Mouse (Mus musculus): ENCODE data around the gene Cmtm7.

Gene Cmtm7

GRCm38 (mm10) chr9:114781526-114782212, at the start of gene Cmtm7:
TSS of gene Cmtm7 (minus strand) at chr9:114781856.
- peak; percentile 17 for DNase-seq (ENCODE audit: low read depth)

DNA sequence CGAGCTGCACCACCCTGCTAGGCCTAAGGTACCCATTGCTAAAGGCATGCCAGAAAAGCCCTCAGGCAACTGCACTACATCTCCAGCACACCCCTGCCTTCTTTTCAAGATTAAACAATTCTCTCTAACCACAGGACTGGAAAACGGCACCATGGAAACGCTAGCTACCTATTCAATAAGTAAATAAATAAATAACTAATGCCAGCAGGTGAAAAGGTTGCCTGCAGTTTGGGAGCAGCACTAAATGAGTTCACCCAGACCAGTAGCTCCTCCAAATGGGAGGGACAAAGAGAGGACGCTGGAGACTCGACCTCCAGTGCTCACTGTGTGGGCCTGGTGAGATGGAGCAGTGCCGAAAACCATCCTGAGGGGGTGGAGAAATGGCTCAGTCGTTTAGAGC, 48.7 kb upstream of the Cmtm7 start:
- no peak for DNase-seq (ENCODE audit: low read depth)

DNA sequence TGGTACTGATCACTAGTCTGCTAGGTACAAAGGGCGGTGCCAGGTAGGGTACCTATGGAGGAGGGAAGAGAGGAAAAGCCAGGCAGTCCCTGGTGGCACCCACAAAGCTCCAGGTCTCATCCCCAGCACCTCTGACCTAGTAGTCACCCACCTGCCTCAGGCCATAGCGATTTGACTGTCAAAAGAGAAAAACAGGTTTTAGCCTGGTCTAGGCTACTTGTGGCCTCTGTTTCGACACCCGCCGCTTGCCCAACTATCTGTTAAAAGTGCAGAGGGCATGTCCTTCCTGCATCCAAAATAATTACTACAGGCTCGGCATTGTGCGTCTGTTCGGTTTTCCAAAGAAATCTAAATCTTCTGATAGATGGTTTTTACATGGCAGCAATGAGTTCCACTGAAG, 48.0 kb upstream of the Cmtm7 start:
- DNase-seq (ENCODE audit: low read depth) = no peak

DNA sequence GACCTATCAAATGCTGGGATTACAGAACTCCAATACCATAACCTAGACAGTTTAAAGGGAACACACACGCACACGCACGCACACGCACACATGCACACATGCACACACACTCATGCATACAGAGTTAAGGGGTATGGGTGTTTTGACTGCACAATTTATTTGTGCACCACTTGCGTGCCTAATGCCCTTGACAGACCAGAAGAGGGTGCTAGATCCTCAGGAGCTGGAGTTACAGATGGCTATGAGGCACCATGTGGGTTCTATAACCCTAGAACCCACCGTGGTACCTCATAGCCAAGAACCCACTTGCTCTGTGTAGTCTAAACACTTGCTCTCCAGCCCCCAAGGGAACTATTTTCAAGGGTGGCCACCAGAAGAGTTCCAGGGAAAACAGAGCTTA, 46.7 kb upstream of the Cmtm7 start:
- DNase-seq (ENCODE audit: low read depth) = no peak

- DNase-seq (ENCODE audit: low read depth) = no peak
Measured at GRCm38 (mm10) chr9:114827242-114827852, 45.7 kb upstream of the Cmtm7 start.

- no peak for DNase-seq (ENCODE audit: low read depth)
Measured at GRCm38 (mm10) chr9:114824166-114824565, 42.5 kb upstream of the Cmtm7 start.

- DNase-seq (ENCODE audit: low read depth) = no peak
Measured at GRCm38 (mm10) chr9:114821548-114822289, 40.1 kb upstream of the Cmtm7 start.

DNA sequence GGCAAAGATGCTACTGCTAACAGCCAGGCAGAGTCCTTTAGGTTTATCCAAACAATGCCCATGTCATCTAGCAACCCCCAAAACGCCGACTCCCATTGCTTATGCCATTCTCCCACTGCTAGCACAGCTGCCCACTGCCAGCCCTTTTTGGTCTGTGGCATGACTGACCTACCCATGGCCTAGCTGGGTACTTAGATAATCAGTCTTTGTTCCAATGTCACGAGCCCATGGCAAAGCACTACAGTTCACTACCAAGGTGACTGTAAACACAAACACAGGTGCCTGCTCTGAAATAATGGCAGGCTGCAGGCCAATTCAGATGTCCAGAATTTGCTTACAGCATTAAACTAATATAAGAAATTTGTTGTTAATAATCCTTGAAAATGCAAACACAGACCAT, 37.3 kb upstream of the Cmtm7 start:
- DNase-seq (ENCODE audit: low read depth) = no peak

- DNase-seq (ENCODE audit: low read depth) = no peak
Measured at GRCm38 (mm10) chr9:114817012-114817411, 35.4 kb upstream of the Cmtm7 start.

GRCm38 (mm10) chr9:114816121-114816520, 34.5 kb upstream of the Cmtm7 start:
- DNase-seq (ENCODE audit: low read depth) = no peak

- DNase-seq (ENCODE audit: low read depth) = peak; percentile 21
Measured at GRCm38 (mm10) chr9:114815315-114815714, 33.7 kb upstream of the Cmtm7 start.

GRCm38 (mm10) chr9:114812001-114812400, 30.3 kb upstream of the Cmtm7 start:
- no peak for DNase-seq (ENCODE audit: low read depth)

- no peak for DNase-seq (ENCODE audit: low read depth)
Measured at GRCm38 (mm10) chr9:114810837-114811236, 29.2 kb upstream of the Cmtm7 start.

DNA sequence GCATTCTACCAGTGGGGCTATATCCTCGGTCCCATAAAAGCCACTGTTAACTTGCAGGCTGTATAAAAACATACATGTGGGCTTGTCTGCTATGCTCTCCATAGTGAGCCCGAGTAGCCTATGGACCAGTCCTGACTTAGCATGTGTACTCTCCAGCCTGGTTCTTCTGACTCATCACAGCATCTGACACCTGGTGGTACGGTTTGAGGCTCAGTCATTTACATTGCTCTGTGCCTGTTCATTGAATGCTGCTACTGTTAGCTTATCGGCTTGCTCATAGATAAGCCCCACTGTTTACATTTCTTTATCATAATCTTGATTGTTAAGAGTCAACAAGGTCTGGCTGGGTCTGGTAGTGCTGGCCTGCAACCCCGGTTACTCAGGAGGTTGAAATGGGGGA, 27.0 kb upstream of the Cmtm7 start:
- no peak for DNase-seq (ENCODE audit: low read depth)

- DNase-seq (ENCODE audit: low read depth) = no peak
Measured at GRCm38 (mm10) chr9:114807261-114807660, 25.6 kb upstream of the Cmtm7 start.

GRCm38 (mm10) chr9:114805151-114805671, 23.6 kb upstream of the Cmtm7 start:
- DNase-seq (ENCODE audit: low read depth) = no peak

- no peak for DNase-seq (ENCODE audit: low read depth)
Measured at GRCm38 (mm10) chr9:114802191-114802590, 20.5 kb upstream of the Cmtm7 start.

DNA sequence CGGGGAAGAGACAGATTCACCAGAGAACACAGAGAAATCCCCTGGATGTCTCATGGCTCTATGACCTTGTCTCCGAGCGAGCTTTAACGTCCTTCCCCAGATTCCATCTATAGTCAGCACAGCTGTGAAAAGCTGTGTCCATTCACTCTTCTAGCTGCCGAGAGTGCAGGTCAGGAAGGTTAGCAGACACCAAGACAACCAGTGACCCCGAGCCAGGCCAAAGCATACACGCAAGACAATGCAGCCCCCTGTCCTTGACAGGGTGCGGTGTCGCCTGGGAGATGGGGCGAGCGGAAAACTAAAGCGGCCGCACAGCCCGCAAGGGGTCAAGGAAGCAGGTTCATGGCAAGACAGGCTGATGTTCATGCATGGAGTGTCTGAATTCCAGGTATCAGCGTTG, 19.6 kb upstream of the Cmtm7 start:
- DNase-seq (ENCODE audit: low read depth) = no peak

DNA sequence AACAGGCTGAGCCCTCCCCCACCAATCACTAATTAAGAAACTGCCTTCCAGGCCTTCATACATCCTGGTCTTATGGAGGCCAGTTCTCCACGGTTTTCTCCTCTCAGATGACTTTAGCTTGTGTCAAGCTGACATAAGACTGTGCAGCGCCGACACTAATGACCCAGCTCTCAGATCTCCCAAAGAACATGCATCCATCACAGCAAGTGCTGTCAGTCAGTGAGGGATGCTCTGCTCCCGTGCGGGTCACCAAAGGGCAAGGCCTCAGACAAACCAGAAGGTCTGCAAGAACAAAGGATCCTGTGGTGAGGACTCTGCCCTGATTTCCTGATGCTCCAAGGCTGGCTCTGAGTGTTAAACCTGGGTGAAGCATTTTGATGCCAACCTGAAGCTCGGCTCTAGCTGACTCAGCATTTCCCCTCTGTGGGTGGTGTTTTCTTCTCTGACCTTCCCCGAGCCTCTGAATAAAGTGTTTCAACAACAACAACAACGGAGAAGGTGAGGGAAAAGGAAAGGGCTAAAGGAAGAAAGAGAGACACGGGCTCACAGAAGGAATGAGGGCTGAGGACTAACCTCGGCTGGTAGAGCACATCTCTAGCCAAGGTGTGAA, 17.9 kb upstream of the Cmtm7 start:
- DNase-seq (ENCODE audit: low read depth) = no peak

DNA sequence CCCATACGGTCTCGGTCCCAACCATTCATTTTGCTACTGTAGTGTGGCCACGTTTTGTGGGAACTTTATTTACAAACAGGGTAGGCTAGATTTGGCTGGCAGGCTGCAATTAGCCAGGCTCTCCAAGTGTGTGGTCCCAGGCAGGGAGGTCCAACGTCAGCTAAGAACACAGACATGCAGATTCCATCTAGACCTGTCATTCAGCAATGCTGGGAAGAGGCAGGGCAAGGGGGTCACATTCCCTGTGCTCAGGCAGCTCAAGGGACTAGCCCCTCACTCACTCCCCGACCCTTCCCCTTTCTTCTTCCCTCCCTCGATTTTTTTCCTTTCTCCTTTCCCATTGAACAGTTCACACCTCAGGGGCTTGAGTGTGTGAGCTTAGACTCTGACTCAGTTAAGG, 17.2 kb upstream of the Cmtm7 start:
- no peak for DNase-seq (ENCODE audit: low read depth)

DNA sequence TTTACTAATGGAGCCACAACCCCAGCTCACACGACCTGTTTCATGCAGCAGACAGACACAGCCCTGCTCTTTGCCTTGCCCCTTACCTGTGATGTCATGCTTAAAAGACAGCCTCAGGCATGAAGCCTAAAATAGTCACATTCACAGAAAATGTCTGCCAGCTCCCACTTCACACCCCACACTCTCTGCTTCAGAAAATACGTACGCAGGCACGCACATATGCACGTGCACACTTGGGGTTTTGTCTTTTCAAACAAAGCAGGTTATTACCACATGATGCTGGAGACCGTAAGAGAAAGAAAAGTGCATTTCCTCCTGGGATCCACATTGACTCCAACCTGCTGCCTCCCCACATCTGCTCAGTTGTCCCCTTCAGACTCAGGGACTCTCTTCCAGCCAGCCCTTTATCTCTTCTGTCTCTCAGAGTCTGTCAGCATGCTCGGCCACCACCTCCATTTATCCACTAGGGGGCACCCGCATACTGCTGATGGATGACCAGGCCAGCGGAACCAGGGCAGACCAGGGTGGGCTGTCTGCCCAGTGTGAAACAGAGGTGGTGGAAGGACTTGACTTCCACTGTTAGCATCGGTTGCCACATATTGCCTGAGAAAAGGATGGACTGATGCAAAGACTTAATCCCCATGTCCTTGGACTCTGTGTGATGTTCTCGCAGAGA, 15.8 kb upstream of the Cmtm7 start:
- DNase-seq (ENCODE audit: low read depth) = peak; percentile 51

- no peak for DNase-seq (ENCODE audit: low read depth)
Measured at GRCm38 (mm10) chr9:114796473-114797050, 14.9 kb upstream of the Cmtm7 start.

All from c-Kit-positive CD71-positive TER-119-negative erythroid progenitor cells, embryonic 14.5 days (primary cell).